Mouse (Mus musculus): ENCODE measurements around the gene Chst8.

Gene Chst8

GRCm38 (mm10) chr7:34752151-34752762 lies 60.3 kb downstream of the Chst8 start:
- no peak for DNase-seq (ENCODE audit: low spot score)

- no peak for DNase-seq (ENCODE audit: low spot score)
These were observed 62.2 kb downstream of the Chst8 start for GRCm38 (mm10) chr7:34750350-34750749.

GRCm38 (mm10) chr7:34749753-34750152 lies 62.8 kb downstream of the Chst8 start:
- peak; percentile 40 for DNase-seq (ENCODE audit: low spot score)

GRCm38 (mm10) chr7:34748501-34748900 lies 64.0 kb downstream of the Chst8 start:
- no peak for DNase-seq (ENCODE audit: low spot score)

- DNase-seq (ENCODE audit: low spot score): no peak
These were observed 64.8 kb downstream of the Chst8 start for GRCm38 (mm10) chr7:34747661-34748060.

- DNase-seq (ENCODE audit: low spot score): no peak
These were observed 65.9 kb downstream of the Chst8 start for GRCm38 (mm10) chr7:34746586-34746985.

- DNase-seq (ENCODE audit: low spot score): no peak
These were observed 66.3 kb downstream of the Chst8 start for GRCm38 (mm10) chr7:34746165-34746564.

- DNase-seq (ENCODE audit: low spot score): no peak
These were observed 67.1 kb downstream of the Chst8 start for GRCm38 (mm10) chr7:34745426-34745825.

GRCm38 (mm10) chr7:34744994-34745393 lies 67.5 kb downstream of the Chst8 start:
- DNase-seq (ENCODE audit: low spot score): no peak

GRCm38 (mm10) chr7:34743411-34744085 lies 69.0 kb downstream of the Chst8 start:
- DNase-seq (ENCODE audit: low spot score): no peak

- no peak for DNase-seq (ENCODE audit: low spot score)
These were observed 73.1 kb downstream of the Chst8 start for GRCm38 (mm10) chr7:34739371-34739770.

GRCm38 (mm10) chr7:34737206-34737605 lies 75.3 kb downstream of the Chst8 start:
- no peak for DNase-seq (ENCODE audit: low spot score)

- DNase-seq (ENCODE audit: low spot score): no peak
These were observed 78.2 kb downstream of the Chst8 start for GRCm38 (mm10) chr7:34734348-34734747.

- DNase-seq (ENCODE audit: low spot score): no peak
These were observed 83.6 kb downstream of the Chst8 start for GRCm38 (mm10) chr7:34728931-34729330.

- DNase-seq (ENCODE audit: low spot score): no peak
These were observed 87.3 kb downstream of the Chst8 start for GRCm38 (mm10) chr7:34725206-34725605.

GRCm38 (mm10) chr7:34722551-34723230 lies 89.8 kb downstream of the Chst8 start:
- DNase-seq (ENCODE audit: low spot score): no peak

- DNase-seq (ENCODE audit: low spot score): no peak
These were observed 90.4 kb downstream of the Chst8 start for GRCm38 (mm10) chr7:34722151-34722550.

- DNase-seq (ENCODE audit: low spot score): no peak
These were observed 90.9 kb downstream of the Chst8 start for GRCm38 (mm10) chr7:34721650-34722048.

GRCm38 (mm10) chr7:34720882-34721649 lies 91.4 kb downstream of the Chst8 start:
- no peak for DNase-seq (ENCODE audit: low spot score)

- peak; percentile 57 for DNase-seq (ENCODE audit: low spot score)
These were observed 92.9 kb downstream of the Chst8 start for GRCm38 (mm10) chr7:34719599-34719998.

- DNase-seq (ENCODE audit: low spot score): no peak
These were observed 93.9 kb downstream of the Chst8 start for GRCm38 (mm10) chr7:34718651-34719050.

- no peak for DNase-seq (ENCODE audit: low spot score)
These were observed 95.2 kb downstream of the Chst8 start for GRCm38 (mm10) chr7:34717161-34717810.
